Mouse (Mus musculus): ENCODE data around the gene Sesn2. TPM values are rescaled to one million over a fixed set of nuclear protein-coding genes. Genes with fewer than 3 reads are reported as not detected.

Gene Sesn2
- polyA plus RNA-seq, 1 experiment from 2014 or later: 6.2 TPM

- 82% methylated on average over 3 of the region's 3 CpGs for WGBS (ENCODE audit: insufficient replicate concordance)
- H3K27me3 ChIP-seq (ENCODE audit: control insufficient read depth, insufficient read depth, low read length): no peaks in the 10 kb centered on the region
Observed at GRCm38 (mm10) chr4:132519188-132519587, 8.9 kb upstream of the Sesn2 start.

GRCm38 (mm10) chr4:132518066-132518465, 7.8 kb upstream of the Sesn2 start:
- Histone ChIP-seq H3K36me3 (ENCODE audit: control insufficient read depth, insufficient read depth, low read length) (no peaks in the 10 kb centered on the region), H3K9ac (ENCODE audit: low read depth, low read length) (no peak overlapping the region), H3K9me3 (replicated peaks; ENCODE audit: control insufficient read depth, low read length) (no peaks in the 10 kb centered on the region), H3K27ac (ENCODE audit: low read depth, low read length) (no peak overlapping the region), H3K27me3 (ENCODE audit: control insufficient read depth, insufficient read depth, low read length) (no peaks in the 10 kb centered on the region), H3K4me2 (no peak overlapping the region), H3K4me1 (ENCODE audit: control insufficient read depth, insufficient read depth, low read length) (peaks cover 8% of the 10 kb centered on the region), H3K4me3 (ENCODE audit: low read depth, low read length) (no peak overlapping the region)
- no peak for ATAC-seq (replicated peaks; ENCODE audit: insufficient number of reproducible peaks, low FRiP score, low TSS enrichment)
- 79% methylated on average over 8 of the region's 8 CpGs for WGBS (ENCODE audit: insufficient replicate concordance)

More at GRCm38 (mm10) chr4:132519188-132519587, 8.9 kb upstream of the Sesn2 start:
- Histone ChIP-seq H3K4me1 (ENCODE audit: control insufficient read depth, insufficient read depth, low read length) (peaks cover 8% of the 10 kb centered on the region), H3K4me2 (no peak overlapping the region), H3K9me3 (replicated peaks; ENCODE audit: control insufficient read depth, low read length) (no peaks in the 10 kb centered on the region), H3K36me3 (ENCODE audit: control insufficient read depth, insufficient read depth, low read length) (no peaks in the 10 kb centered on the region), H3K27ac (ENCODE audit: low read depth, low read length) (no peak overlapping the region), H3K4me3 (ENCODE audit: low read depth, low read length) (no peak overlapping the region), H3K9ac (ENCODE audit: low read depth, low read length) (no peak overlapping the region)
- ATAC-seq (replicated peaks; ENCODE audit: insufficient number of reproducible peaks, low FRiP score, low TSS enrichment): no peak

- WGBS (ENCODE audit: insufficient replicate concordance): 20% methylated on average over 22 of the region's 22 CpGs
- Histone ChIP-seq H3K9ac (ENCODE audit: low read depth, low read length) (peak overlapping the region; percentile 70), H3K36me3 (ENCODE audit: control insufficient read depth, insufficient read depth, low read length) (no peaks in the 10 kb centered on the region), H3K27me3 (ENCODE audit: control insufficient read depth, insufficient read depth, low read length) (no peaks in the 10 kb centered on the region), H3K27ac (ENCODE audit: low read depth, low read length) (peak overlapping the region; percentile 85), H3K4me2 (peak overlapping the region; percentile 97), H3K4me3 (ENCODE audit: low read depth, low read length) (peak overlapping the region; percentile 58), H3K9me3 (replicated peaks; ENCODE audit: control insufficient read depth, low read length) (no peaks in the 10 kb centered on the region), H3K4me1 (ENCODE audit: control insufficient read depth, insufficient read depth, low read length) (peaks cover 8% of the 10 kb centered on the region)
- ATAC-seq (replicated peaks; ENCODE audit: insufficient number of reproducible peaks, low FRiP score, low TSS enrichment): peak; percentile 92
Observed at GRCm38 (mm10) chr4:132515369-132516155, 5.3 kb upstream of the Sesn2 start.

- Histone ChIP-seq H3K4me1 (ENCODE audit: control insufficient read depth, insufficient read depth, low read length) (peaks cover 8% of the 10 kb centered on the region), H3K27ac (ENCODE audit: low read depth, low read length) (peak overlapping the region; percentile 85), H3K27me3 (ENCODE audit: control insufficient read depth, insufficient read depth, low read length) (no peaks in the 10 kb centered on the region), H3K4me2 (peak overlapping the region; percentile 97), H3K4me3 (ENCODE audit: low read depth, low read length) (peak overlapping the region; percentile 58), H3K9ac (ENCODE audit: low read depth, low read length) (peak overlapping the region; percentile 70), H3K9me3 (replicated peaks; ENCODE audit: control insufficient read depth, low read length) (no peaks in the 10 kb centered on the region), H3K36me3 (ENCODE audit: control insufficient read depth, insufficient read depth, low read length) (no peaks in the 10 kb centered on the region)
- WGBS (ENCODE audit: insufficient replicate concordance): 2% methylated on average over 21 of the region's 21 CpGs
- no peak for ATAC-seq (replicated peaks; ENCODE audit: insufficient number of reproducible peaks, low FRiP score, low TSS enrichment)
Observed at GRCm38 (mm10) chr4:132514555-132515135, 4.3 kb upstream of the Sesn2 start.

GRCm38 (mm10) chr4:132513395-132514273, 3.3 kb upstream of the Sesn2 start:
- H3K9ac ChIP-seq (ENCODE audit: low read depth, low read length): no peak overlapping the region
- peak overlapping the region; percentile 31 for H3K4me2 ChIP-seq

GRCm38 (mm10) chr4:132512080-132512479, 1.8 kb upstream of the Sesn2 start:
- H3K27me3 ChIP-seq (ENCODE audit: control insufficient read depth, insufficient read depth, low read length): no peaks in the 10 kb centered on the region
- H3K4me2 ChIP-seq: no peak overlapping the region
- no peak for ATAC-seq (replicated peaks; ENCODE audit: insufficient number of reproducible peaks, low FRiP score, low TSS enrichment)
- no peak overlapping the region for H3K4me3 ChIP-seq (ENCODE audit: low read depth, low read length)
- H3K36me3 ChIP-seq (ENCODE audit: control insufficient read depth, insufficient read depth, low read length): no peaks in the 10 kb centered on the region
- H3K27ac ChIP-seq (ENCODE audit: low read depth, low read length): no peak overlapping the region
- peaks cover 13% of the 10 kb centered on the region for H3K4me1 ChIP-seq (ENCODE audit: control insufficient read depth, insufficient read depth, low read length)
- WGBS (ENCODE audit: insufficient replicate concordance): 65% methylated on average over 3 of the region's 3 CpGs
- H3K9ac ChIP-seq (ENCODE audit: low read depth, low read length): no peak overlapping the region
- H3K9me3 ChIP-seq (replicated peaks; ENCODE audit: control insufficient read depth, low read length): no peaks in the 10 kb centered on the region

More at GRCm38 (mm10) chr4:132513395-132514273, 3.3 kb upstream of the Sesn2 start:
- H3K4me3 ChIP-seq (ENCODE audit: low read depth, low read length): no peak overlapping the region
- 34% methylated on average over 14 of the region's 14 CpGs for WGBS (ENCODE audit: insufficient replicate concordance)
- H3K27me3 ChIP-seq (ENCODE audit: control insufficient read depth, insufficient read depth, low read length): no peaks in the 10 kb centered on the region
- peaks cover 8% of the 10 kb centered on the region for H3K4me1 ChIP-seq (ENCODE audit: control insufficient read depth, insufficient read depth, low read length)
- no peaks in the 10 kb centered on the region for H3K9me3 ChIP-seq (replicated peaks; ENCODE audit: control insufficient read depth, low read length)
- H3K36me3 ChIP-seq (ENCODE audit: control insufficient read depth, insufficient read depth, low read length): no peaks in the 10 kb centered on the region
- ATAC-seq (replicated peaks; ENCODE audit: insufficient number of reproducible peaks, low FRiP score, low TSS enrichment): no peak
- H3K27ac ChIP-seq (ENCODE audit: low read depth, low read length): no peak overlapping the region

- Histone ChIP-seq H3K27ac (ENCODE audit: low read depth, low read length) (peak overlapping the region; percentile 71), H3K4me3 (ENCODE audit: low read depth, low read length) (peak overlapping the region; percentile 68), H3K4me2 (peak overlapping the region; percentile 85), H3K9ac (ENCODE audit: low read depth, low read length) (peak overlapping the region; percentile 70), H3K36me3 (ENCODE audit: control insufficient read depth, insufficient read depth, low read length) (no peaks in the 10 kb centered on the region), H3K4me1 (ENCODE audit: control insufficient read depth, insufficient read depth, low read length) (peaks cover 21% of the 10 kb centered on the region), H3K9me3 (replicated peaks; ENCODE audit: control insufficient read depth, low read length) (no peaks in the 10 kb centered on the region), H3K27me3 (ENCODE audit: control insufficient read depth, insufficient read depth, low read length) (no peaks in the 10 kb centered on the region)
- WGBS (ENCODE audit: insufficient replicate concordance): under 1% methylated on average over 52 of the region's 52 CpGs
- peak; percentile 68 for ATAC-seq (replicated peaks; ENCODE audit: insufficient number of reproducible peaks, low FRiP score, low TSS enrichment)
Observed at GRCm38 (mm10) chr4:132509621-132510296, 542 bp downstream of the Sesn2 start.

- H3K27ac ChIP-seq (ENCODE audit: low read depth, low read length): no peak overlapping the region
- H3K36me3 ChIP-seq (ENCODE audit: control insufficient read depth, insufficient read depth, low read length): no peaks in the 10 kb centered on the region
- H3K9me3 ChIP-seq (replicated peaks; ENCODE audit: control insufficient read depth, low read length): no peaks in the 10 kb centered on the region
- H3K9ac ChIP-seq (ENCODE audit: low read depth, low read length): no peak overlapping the region
- H3K4me3 ChIP-seq (ENCODE audit: low read depth, low read length): no peak overlapping the region
- H3K4me1 ChIP-seq (ENCODE audit: control insufficient read depth, insufficient read depth, low read length): peaks cover 14% of the 10 kb centered on the region
- H3K4me2 ChIP-seq: peak overlapping the region; percentile 5; the same call in 1 of the 2 replicates
- H3K27me3 ChIP-seq (ENCODE audit: control insufficient read depth, insufficient read depth, low read length): no peaks in the 10 kb centered on the region
- 34% methylated on average over 2 of the region's 2 CpGs for WGBS (ENCODE audit: insufficient replicate concordance)
- ATAC-seq (replicated peaks; ENCODE audit: insufficient number of reproducible peaks, low FRiP score, low TSS enrichment): no peak
Observed at GRCm38 (mm10) chr4:132507210-132507609, 3.1 kb downstream of the Sesn2 start.
